Mouse (Mus musculus): ENCODE results near the gene Peli2. TPM values are rescaled to one million over a fixed set of nuclear protein-coding genes. Genes with fewer than 3 reads are reported as not detected.

Peli2 gene
- polyA plus RNA-seq, 1 experiment from 2014 or later, result 10.7 TPM

GRCm38 (mm10) chr14:48211526-48211925, 90.9 kb downstream of the Peli2 start:
- H3K4me1 ChIP-seq (replicated peaks), result peaks cover 21% of the 10 kb centered on the region
- H3K4me3 ChIP-seq, result no peak overlapping the region
- H3K36me3 ChIP-seq, result no peaks in the 10 kb centered on the region
- H3K27ac ChIP-seq (replicated peaks), result no peak overlapping the region
- H3K9me3 ChIP-seq, result no peaks in the 10 kb centered on the region
- no peak overlapping the region for H3K4me2 ChIP-seq
- no peak overlapping the region for H3K9ac ChIP-seq
- 69% methylated on average over 8 of the region's 8 CpGs for WGBS
- no peak for ATAC-seq (ENCODE audit: low FRiP score, low read depth)
- H3K27me3 ChIP-seq, result no peaks in the 10 kb centered on the region

- WGBS, result 91% methylated on average over 11 of the region's 11 CpGs
- Histone ChIP-seq H3K27ac (replicated peaks) (no peak overlapping the region), H3K9ac (no peak overlapping the region), H3K4me3 (no peak overlapping the region), H3K4me1 (replicated peaks) (peaks cover 7% of the 10 kb centered on the region), H3K9me3 (no peaks in the 10 kb centered on the region), H3K36me3 (no peaks in the 10 kb centered on the region), H3K4me2 (no peak overlapping the region), H3K27me3 (no peaks in the 10 kb centered on the region)
- no peak for ATAC-seq (ENCODE audit: low FRiP score, low read depth)
Observed at GRCm38 (mm10) chr14:48212839-48213238, 92.2 kb downstream of the Peli2 start.

- H3K27ac ChIP-seq (replicated peaks), result no peak overlapping the region
- H3K9ac ChIP-seq, result no peak overlapping the region
- no peak overlapping the region for H3K4me2 ChIP-seq
- H3K4me3 ChIP-seq, result no peak overlapping the region
- no peak for ATAC-seq (ENCODE audit: low FRiP score, low read depth)
- no peaks in the 10 kb centered on the region for H3K4me1 ChIP-seq (replicated peaks)
- 92% methylated on average over 15 of the region's 15 CpGs for WGBS
- H3K9me3 ChIP-seq, result no peaks in the 10 kb centered on the region
- no peaks in the 10 kb centered on the region for H3K27me3 ChIP-seq
- no peaks in the 10 kb centered on the region for H3K36me3 ChIP-seq
Observed at GRCm38 (mm10) chr14:48213593-48213992, 93.0 kb downstream of the Peli2 start.

GRCm38 (mm10) chr14:48222051-48222450, 101.4 kb downstream of the Peli2 start:
- ATAC-seq (ENCODE audit: low FRiP score, low read depth), result no peak
- WGBS, result 87% methylated on average over 9 of the region's 9 CpGs

GRCm38 (mm10) chr14:48222684-48223083, 102.1 kb downstream of the Peli2 start:
- Histone ChIP-seq H3K9me3 (no peaks in the 10 kb centered on the region), H3K4me3 (no peak overlapping the region), H3K27ac (replicated peaks) (no peak overlapping the region), H3K4me1 (replicated peaks) (peaks cover 16% of the 10 kb centered on the region), H3K36me3 (no peaks in the 10 kb centered on the region), H3K27me3 (no peaks in the 10 kb centered on the region), H3K4me2 (no peak overlapping the region), H3K9ac (no peak overlapping the region)
- 83% methylated on average over 9 of the region's 9 CpGs for WGBS
- no peak for ATAC-seq (ENCODE audit: low FRiP score, low read depth)

More at GRCm38 (mm10) chr14:48222051-48222450, 101.4 kb downstream of the Peli2 start:
- Histone ChIP-seq H3K36me3 (no peaks in the 10 kb centered on the region), H3K4me2 (no peak overlapping the region), H3K27ac (replicated peaks) (no peak overlapping the region), H3K9ac (no peak overlapping the region), H3K4me1 (replicated peaks) (peaks cover 16% of the 10 kb centered on the region), H3K27me3 (no peaks in the 10 kb centered on the region), H3K4me3 (no peak overlapping the region), H3K9me3 (no peaks in the 10 kb centered on the region)

- H3K27me3 ChIP-seq, result no peaks in the 10 kb centered on the region
- H3K36me3 ChIP-seq, result no peaks in the 10 kb centered on the region
- no peak overlapping the region for H3K4me2 ChIP-seq
- peaks cover 16% of the 10 kb centered on the region for H3K4me1 ChIP-seq (replicated peaks)
- no peak overlapping the region for H3K4me3 ChIP-seq
- no peaks in the 10 kb centered on the region for H3K9me3 ChIP-seq
- no peak overlapping the region for H3K27ac ChIP-seq (replicated peaks)
- WGBS, result 76% methylated on average over 1 of the region's 1 CpGs
- ATAC-seq (ENCODE audit: low FRiP score, low read depth), result no peak
- H3K9ac ChIP-seq, result no peak overlapping the region
Observed at GRCm38 (mm10) chr14:48224203-48224602, 103.6 kb downstream of the Peli2 start.

- H3K36me3 ChIP-seq, result no peaks in the 10 kb centered on the region
- H3K9ac ChIP-seq, result no peak overlapping the region
- no peaks in the 10 kb centered on the region for H3K27me3 ChIP-seq
- H3K27ac ChIP-seq (replicated peaks), result no peak overlapping the region
- H3K4me3 ChIP-seq, result no peak overlapping the region
- no peaks in the 10 kb centered on the region for H3K9me3 ChIP-seq
- no peak overlapping the region for H3K4me2 ChIP-seq
- WGBS, result 59% methylated on average over 5 of the region's 5 CpGs
- peaks cover 16% of the 10 kb centered on the region for H3K4me1 ChIP-seq (replicated peaks)
- no peak for ATAC-seq (ENCODE audit: low FRiP score, low read depth)
Observed at GRCm38 (mm10) chr14:48224861-48225300, 104.3 kb downstream of the Peli2 start.

- no peak for ATAC-seq (ENCODE audit: low FRiP score, low read depth)
- 75% methylated on average over 7 of the region's 7 CpGs for WGBS
Observed at GRCm38 (mm10) chr14:48225810-48226446, 105.3 kb downstream of the Peli2 start.

GRCm38 (mm10) chr14:48226759-48227158, 106.1 kb downstream of the Peli2 start:
- 90% methylated on average over 10 of the region's 10 CpGs for WGBS
- Histone ChIP-seq H3K4me2 (no peak overlapping the region), H3K4me3 (no peak overlapping the region), H3K9ac (no peak overlapping the region), H3K4me1 (replicated peaks) (peaks cover 16% of the 10 kb centered on the region; the same call in 1 of the 2 replicates), H3K9me3 (no peaks in the 10 kb centered on the region), H3K36me3 (no peaks in the 10 kb centered on the region), H3K27ac (replicated peaks) (no peak overlapping the region), H3K27me3 (no peaks in the 10 kb centered on the region)
- ATAC-seq (ENCODE audit: low FRiP score, low read depth), result no peak

More at GRCm38 (mm10) chr14:48225810-48226446, 105.3 kb downstream of the Peli2 start:
- Histone ChIP-seq H3K36me3 (no peaks in the 10 kb centered on the region), H3K4me1 (replicated peaks) (peaks cover 16% of the 10 kb centered on the region; the same call in 1 of the 2 replicates), H3K27ac (replicated peaks) (no peak overlapping the region), H3K4me3 (no peak overlapping the region), H3K9me3 (no peaks in the 10 kb centered on the region), H3K4me2 (no peak overlapping the region), H3K9ac (no peak overlapping the region), H3K27me3 (no peaks in the 10 kb centered on the region)

- no peaks in the 10 kb centered on the region for H3K27me3 ChIP-seq
- H3K4me3 ChIP-seq, result no peak overlapping the region
- no peaks in the 10 kb centered on the region for H3K9me3 ChIP-seq
- 0 out of 2 replicates have a peak, but pooled peaks cover 3% of the 10 kb centered on the region for H3K4me1 ChIP-seq (replicated peaks)
- no peaks in the 10 kb centered on the region for H3K36me3 ChIP-seq
- no peak overlapping the region for H3K27ac ChIP-seq (replicated peaks)
- no peak overlapping the region for H3K9ac ChIP-seq
- 62% methylated on average over 20 of the region's 20 CpGs for WGBS
- no peak overlapping the region for H3K4me2 ChIP-seq
- 0 out of 2 replicates have a peak, but pooled peaks have one; percentile 61 for ATAC-seq (ENCODE audit: low FRiP score, low read depth)
Observed at GRCm38 (mm10) chr14:48234785-48235519, 114.3 kb downstream of the Peli2 start.

- no peak overlapping the region for H3K4me2 ChIP-seq
Observed at GRCm38 (mm10) chr14:48241335-48241734, 120.7 kb downstream of the Peli2 start.

GRCm38 (mm10) chr14:48246236-48246635, 125.6 kb downstream of the Peli2 start:
- peaks cover 6% of the 10 kb centered on the region for H3K4me1 ChIP-seq (replicated peaks)

More at GRCm38 (mm10) chr14:48241335-48241734, 120.7 kb downstream of the Peli2 start:
- Histone ChIP-seq H3K27me3 (no peaks in the 10 kb centered on the region), H3K4me3 (no peak overlapping the region), H3K36me3 (no peaks in the 10 kb centered on the region), H3K9me3 (no peaks in the 10 kb centered on the region), H3K4me1 (replicated peaks) (peaks cover 4% of the 10 kb centered on the region), H3K27ac (replicated peaks) (no peak overlapping the region), H3K9ac (no peak overlapping the region)
- ATAC-seq (ENCODE audit: low FRiP score, low read depth), result no peak
- 87% methylated on average over 7 of the region's 7 CpGs for WGBS

More at GRCm38 (mm10) chr14:48246236-48246635, 125.6 kb downstream of the Peli2 start:
- no peak overlapping the region for H3K9ac ChIP-seq
- H3K27me3 ChIP-seq, result no peaks in the 10 kb centered on the region
- no peak overlapping the region for H3K27ac ChIP-seq (replicated peaks)
- H3K9me3 ChIP-seq, result no peaks in the 10 kb centered on the region
- WGBS, result 57% methylated on average over 3 of the region's 3 CpGs
- H3K4me2 ChIP-seq, result no peak overlapping the region
- H3K36me3 ChIP-seq, result no peaks in the 10 kb centered on the region
- H3K4me3 ChIP-seq, result no peak overlapping the region
- ATAC-seq (ENCODE audit: low FRiP score, low read depth), result peak; percentile 72

Data from hindbrain, embryonic 15.5 days (tissue).